Mouse (Mus musculus) testis, adult 2 months (tissue): ENCODE results near the gene Mutyh.

Experiments used
- CTCF ChIP-seq: fragments of 200-500 bp; IDR thresholded peaks from 2 replicates; pipeline ENCODE4 v1.5.1; 2012; ENCODE audit warnings: low read depth, mild to moderate bottlenecking, inconsistent platforms, low read length, moderate library complexity; ENCODE audit not compliant: control insufficient read depth, insufficient read depth, insufficient replicate concordance
- POLR2A ChIP-seq: fragments of 200-500 bp; IDR thresholded peaks from 2 replicates; pipeline ENCODE4 v1.6.1; 2012; ENCODE audit warnings: low read depth, mild to moderate bottlenecking, inconsistent platforms, low read length, moderate library complexity; ENCODE audit not compliant: control insufficient read depth

DNA sequence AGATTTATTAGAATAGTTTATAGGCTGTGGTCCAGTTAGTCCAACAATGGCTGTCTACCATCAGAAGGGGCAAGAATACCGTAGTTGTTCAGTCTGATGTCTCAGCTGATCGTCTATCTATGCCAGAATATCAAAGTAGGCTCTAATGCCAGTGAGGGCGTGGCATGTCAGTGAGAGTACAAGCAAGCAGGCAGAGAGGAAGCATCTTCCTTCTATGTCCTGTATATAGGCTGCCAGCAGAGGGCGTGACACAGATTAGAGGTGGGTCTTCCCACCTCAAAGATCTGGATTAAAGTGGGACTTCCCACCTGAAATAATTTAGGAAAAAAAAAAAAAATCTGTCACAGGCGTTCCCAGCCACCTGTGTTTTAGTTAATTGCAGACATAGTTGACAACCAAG lies 7.6 kb upstream of the Mutyh start:
- TF ChIP-seq POLR2A (no peak), CTCF (no peak)
